Mouse (Mus musculus): ENCODE measurements around the gene Olfr420. TPM values are rescaled to one million over a fixed set of nuclear protein-coding genes. Genes with fewer than 3 reads are reported as not detected.

Gene Olfr420
- polyA plus RNA-seq (2015; fragmentation: Nextera tagmentation; extraction: Ambion mirVana), result not detected in 2 replicates

- Histone ChIP-seq H3K9ac (ENCODE audit: low read length) (no peak within 1 kb of the TSS), H3K36me3 (ENCODE audit: control insufficient read depth, insufficient read depth, low read length) (no peaks in the 10 kb centered on the region), H3K9me3 (replicated peaks; ENCODE audit: control insufficient read depth, low read length) (no peaks in the 10 kb centered on the region), H3K4me3 (replicated peaks; ENCODE audit: low read length) (no peak within 1 kb of the TSS), H3K4me2 (ENCODE audit: low read depth, low read length) (no peak within 1 kb of the TSS), H3K4me1 (ENCODE audit: control insufficient read depth, insufficient read depth, low read length) (no peaks in the 10 kb centered on the region), H3K27ac (ENCODE audit: low read length) (no peak within 1 kb of the TSS), H3K27me3 (ENCODE audit: control insufficient read depth, insufficient read depth, low read length) (no peaks in the 10 kb centered on the region)
- ATAC-seq (ENCODE audit: insufficient read depth, low FRiP score), result no peak
- 78% methylated on average over 1 of the region's 1 CpGs for WGBS
These were observed at the start of gene Olfr420 for GRCm38 (mm10) chr1:174155333-174155732. Olfr420 (plus strand) TSS chr1:174155633.

DNA sequence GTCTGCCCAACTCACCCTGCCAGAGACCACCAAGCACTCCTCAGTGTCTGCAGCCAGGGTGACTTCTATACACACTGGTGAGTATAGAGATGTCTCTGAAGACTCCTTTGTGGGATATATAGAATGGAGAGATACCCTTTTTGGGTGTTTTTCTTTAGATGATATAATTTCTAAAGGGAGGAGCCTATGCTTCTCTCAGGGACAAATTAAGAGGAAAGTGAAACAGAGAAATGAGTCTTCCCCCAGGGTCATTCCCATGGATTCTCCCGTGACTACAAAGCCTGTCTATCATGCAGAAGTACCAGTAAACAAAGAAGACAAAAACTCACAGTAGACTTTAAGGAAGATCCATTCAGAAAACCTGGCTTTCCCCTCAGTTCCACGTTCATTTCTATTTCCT, 34.4 kb upstream of the Olfr420 start, which contains the start of gene Olfr231:
TSS of gene Olfr231 (minus strand) at position 101 of the 400 bp plus-strand sequence.
- no peaks in the 10 kb centered on the region for H3K9me3 ChIP-seq (replicated peaks; ENCODE audit: control insufficient read depth, low read length)
- no peak within 1 kb of the TSS for H3K4me3 ChIP-seq (replicated peaks; ENCODE audit: low read length)
- no peaks in the 10 kb centered on the region for H3K36me3 ChIP-seq (ENCODE audit: control insufficient read depth, insufficient read depth, low read length)
- no peak within 1 kb of the TSS for H3K27ac ChIP-seq (ENCODE audit: low read length)
- H3K27me3 ChIP-seq (ENCODE audit: control insufficient read depth, insufficient read depth, low read length), result no peaks in the 10 kb centered on the region
- H3K4me2 ChIP-seq (ENCODE audit: low read depth, low read length), result no peak within 1 kb of the TSS
- H3K9ac ChIP-seq (ENCODE audit: low read length), result no peak within 1 kb of the TSS
- ATAC-seq (ENCODE audit: insufficient read depth, low FRiP score), result no peak
- 52% methylated on average over 2 of the region's 2 CpGs for WGBS
- H3K4me1 ChIP-seq (ENCODE audit: control insufficient read depth, insufficient read depth, low read length), result no peaks in the 10 kb centered on the region

GRCm38 (mm10) chr1:174131217-174131616, 24.2 kb upstream of the Olfr420 start, which contains the start of gene Olfr424:
Olfr424 (plus strand) TSS chr1:174131517.
- Histone ChIP-seq H3K9ac (ENCODE audit: low read length) (no peak within 1 kb of the TSS), H3K27ac (ENCODE audit: low read length) (no peak within 1 kb of the TSS), H3K9me3 (replicated peaks; ENCODE audit: control insufficient read depth, low read length) (no peaks in the 10 kb centered on the region), H3K27me3 (ENCODE audit: control insufficient read depth, insufficient read depth, low read length) (no peaks in the 10 kb centered on the region), H3K4me2 (ENCODE audit: low read depth, low read length) (no peak within 1 kb of the TSS), H3K4me3 (replicated peaks; ENCODE audit: low read length) (no peak within 1 kb of the TSS), H3K36me3 (ENCODE audit: control insufficient read depth, insufficient read depth, low read length) (no peaks in the 10 kb centered on the region), H3K4me1 (ENCODE audit: control insufficient read depth, insufficient read depth, low read length) (no peaks in the 10 kb centered on the region)
- ATAC-seq (ENCODE audit: insufficient read depth, low FRiP score), result no peak
- 81% methylated on average over 3 of the region's 3 CpGs for WGBS

DNA sequence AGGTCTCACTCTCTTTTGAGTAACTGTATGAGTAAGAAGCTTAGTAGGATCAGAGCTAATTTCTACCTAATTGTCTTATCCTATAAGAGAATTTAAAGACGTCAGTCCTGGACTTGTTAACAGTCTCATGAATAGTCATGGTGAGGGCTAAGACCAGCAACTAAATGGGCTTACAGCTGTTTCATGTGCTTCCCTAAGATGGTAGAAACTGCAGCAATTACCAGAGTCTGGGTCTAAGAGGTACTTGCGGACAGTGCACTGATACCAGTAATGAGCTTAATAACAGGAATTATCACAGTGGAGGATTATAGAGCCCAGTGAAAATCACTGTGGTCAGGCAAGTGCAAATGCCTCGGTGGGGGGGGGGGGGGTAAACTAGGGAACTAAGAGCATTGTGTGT, 23.4 kb upstream of the Olfr420 start:
- no peaks in the 10 kb centered on the region for H3K4me1 ChIP-seq (ENCODE audit: control insufficient read depth, insufficient read depth, low read length)
- ATAC-seq (ENCODE audit: insufficient read depth, low FRiP score), result no peak
- no peaks in the 10 kb centered on the region for H3K27me3 ChIP-seq (ENCODE audit: control insufficient read depth, insufficient read depth, low read length)
- no peak overlapping the region for H3K4me2 ChIP-seq (ENCODE audit: low read depth, low read length)
- H3K9me3 ChIP-seq (replicated peaks; ENCODE audit: control insufficient read depth, low read length), result no peaks in the 10 kb centered on the region
- H3K9ac ChIP-seq (ENCODE audit: low read length), result no peak overlapping the region
- no peak overlapping the region for H3K4me3 ChIP-seq (replicated peaks; ENCODE audit: low read length)
- H3K36me3 ChIP-seq (ENCODE audit: control insufficient read depth, insufficient read depth, low read length), result no peaks in the 10 kb centered on the region
- WGBS, result 78% methylated on average over 3 of the region's 3 CpGs
- H3K27ac ChIP-seq (ENCODE audit: low read length), result no peak overlapping the region

GRCm38 (mm10) chr1:174141384-174141783, 14.0 kb upstream of the Olfr420 start:
- H3K4me3 ChIP-seq (replicated peaks; ENCODE audit: low read length), result no peak overlapping the region
- ATAC-seq (ENCODE audit: insufficient read depth, low FRiP score), result no peak
- no peak overlapping the region for H3K4me2 ChIP-seq (ENCODE audit: low read depth, low read length)
- H3K4me1 ChIP-seq (ENCODE audit: control insufficient read depth, insufficient read depth, low read length), result no peaks in the 10 kb centered on the region
- 58% methylated on average over 2 of the region's 2 CpGs for WGBS
- no peak overlapping the region for H3K9ac ChIP-seq (ENCODE audit: low read length)
- no peak overlapping the region for H3K27ac ChIP-seq (ENCODE audit: low read length)
- no peaks in the 10 kb centered on the region for H3K9me3 ChIP-seq (replicated peaks; ENCODE audit: control insufficient read depth, low read length)
- H3K36me3 ChIP-seq (ENCODE audit: control insufficient read depth, insufficient read depth, low read length), result no peaks in the 10 kb centered on the region
- no peaks in the 10 kb centered on the region for H3K27me3 ChIP-seq (ENCODE audit: control insufficient read depth, insufficient read depth, low read length)

DNA sequence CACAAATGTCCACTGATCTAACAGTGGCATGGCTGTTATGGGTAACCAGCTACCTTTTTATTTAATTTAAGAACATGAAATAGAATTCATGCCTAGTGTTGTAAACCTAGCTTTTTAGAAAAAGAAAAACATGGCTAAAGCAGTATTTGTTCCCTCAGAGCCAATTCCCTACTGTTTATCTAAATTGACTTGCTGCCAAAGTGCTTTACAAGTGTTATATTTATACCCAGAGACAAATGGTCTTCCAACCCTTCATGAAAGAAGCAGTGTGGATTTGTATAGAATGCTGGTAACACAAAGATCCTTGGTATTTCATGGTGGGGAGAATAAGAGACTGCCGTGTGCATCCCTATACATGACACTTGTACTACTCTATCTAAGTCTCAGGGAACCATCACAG, 8.7 kb upstream of the Olfr420 start:
- no peak for ATAC-seq (ENCODE audit: insufficient read depth, low FRiP score)
- 58% methylated on average over 1 of the region's 1 CpGs for WGBS

DNA sequence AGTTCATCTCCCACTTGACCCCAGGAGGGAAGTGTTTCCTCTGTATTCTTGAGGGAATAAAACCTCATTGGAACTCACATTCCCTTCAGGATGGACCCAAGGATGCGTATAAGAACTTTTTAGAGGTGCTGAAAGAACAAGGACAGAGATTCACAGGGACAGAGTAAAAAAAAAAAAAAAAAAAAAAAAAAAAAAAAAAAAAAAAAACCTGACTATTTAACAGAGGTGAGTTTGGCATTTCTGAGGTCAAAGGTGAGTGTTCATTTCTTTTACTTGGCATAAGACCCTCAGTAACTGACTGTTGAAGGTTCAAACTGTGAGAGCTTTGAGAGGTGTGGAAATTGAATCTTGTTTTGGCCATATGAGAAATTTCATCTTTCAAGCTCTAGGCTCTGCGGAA, 6.1 kb upstream of the Olfr420 start:
- no peaks in the 10 kb centered on the region for H3K4me1 ChIP-seq (ENCODE audit: control insufficient read depth, insufficient read depth, low read length)
- H3K4me3 ChIP-seq (replicated peaks; ENCODE audit: low read length), result no peak overlapping the region
- H3K27me3 ChIP-seq (ENCODE audit: control insufficient read depth, insufficient read depth, low read length), result no peaks in the 10 kb centered on the region
- H3K27ac ChIP-seq (ENCODE audit: low read length), result no peak overlapping the region
- WGBS, result 73% methylated on average over 2 of the region's 2 CpGs
- H3K4me2 ChIP-seq (ENCODE audit: low read depth, low read length), result no peak overlapping the region
- no peak overlapping the region for H3K9ac ChIP-seq (ENCODE audit: low read length)
- ATAC-seq (ENCODE audit: insufficient read depth, low FRiP score), result no peak
- H3K9me3 ChIP-seq (replicated peaks; ENCODE audit: control insufficient read depth, low read length), result no peaks in the 10 kb centered on the region
- H3K36me3 ChIP-seq (ENCODE audit: control insufficient read depth, insufficient read depth, low read length), result no peaks in the 10 kb centered on the region

More for the DNA sequence above, 8.7 kb upstream of the Olfr420 start:
- no peak overlapping the region for H3K4me2 ChIP-seq (ENCODE audit: low read depth, low read length)
- no peaks in the 10 kb centered on the region for H3K4me1 ChIP-seq (ENCODE audit: control insufficient read depth, insufficient read depth, low read length)
- no peak overlapping the region for H3K27ac ChIP-seq (ENCODE audit: low read length)
- no peaks in the 10 kb centered on the region for H3K9me3 ChIP-seq (replicated peaks; ENCODE audit: control insufficient read depth, low read length)
- no peak overlapping the region for H3K4me3 ChIP-seq (replicated peaks; ENCODE audit: low read length)
- no peaks in the 10 kb centered on the region for H3K27me3 ChIP-seq (ENCODE audit: control insufficient read depth, insufficient read depth, low read length)
- no peak overlapping the region for H3K9ac ChIP-seq (ENCODE audit: low read length)
- H3K36me3 ChIP-seq (ENCODE audit: control insufficient read depth, insufficient read depth, low read length), result no peaks in the 10 kb centered on the region

GRCm38 (mm10) chr1:174157622-174158021, 2.2 kb downstream of the Olfr420 start:
- Histone ChIP-seq H3K27me3 (ENCODE audit: control insufficient read depth, insufficient read depth, low read length) (no peaks in the 10 kb centered on the region), H3K9ac (ENCODE audit: low read length) (no peak overlapping the region), H3K4me1 (ENCODE audit: control insufficient read depth, insufficient read depth, low read length) (no peaks in the 10 kb centered on the region), H3K36me3 (ENCODE audit: control insufficient read depth, insufficient read depth, low read length) (no peaks in the 10 kb centered on the region), H3K4me3 (replicated peaks; ENCODE audit: low read length) (no peak overlapping the region), H3K27ac (ENCODE audit: low read length) (no peak overlapping the region), H3K4me2 (ENCODE audit: low read depth, low read length) (no peak overlapping the region), H3K9me3 (replicated peaks; ENCODE audit: control insufficient read depth, low read length) (no peaks in the 10 kb centered on the region)
- 85% methylated on average over 3 of the region's 3 CpGs for WGBS
- no peak for ATAC-seq (ENCODE audit: insufficient read depth, low FRiP score)

DNA sequence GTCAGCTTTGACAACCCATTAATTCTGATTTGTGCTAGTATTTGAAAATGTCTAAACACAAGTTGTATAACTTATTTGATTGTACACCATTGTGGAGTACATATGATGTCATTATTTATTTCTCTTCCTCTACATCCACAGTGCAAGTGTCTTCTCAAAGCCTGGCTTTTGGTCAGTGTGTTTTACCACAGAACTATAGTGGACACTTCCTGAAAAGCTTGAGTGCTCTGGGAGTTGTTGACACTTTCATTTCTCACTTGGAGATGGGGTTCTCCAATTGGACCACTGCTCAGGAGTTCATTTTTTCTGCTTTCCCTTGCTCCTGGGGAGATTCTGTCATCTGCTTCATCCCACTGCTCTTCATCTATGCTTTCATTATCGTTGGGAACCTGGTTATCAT, 3.1 kb downstream of the Olfr420 start:
- no peaks in the 10 kb centered on the region for H3K36me3 ChIP-seq (ENCODE audit: control insufficient read depth, insufficient read depth, low read length)
- no peaks in the 10 kb centered on the region for H3K27me3 ChIP-seq (ENCODE audit: control insufficient read depth, insufficient read depth, low read length)
- WGBS, result 73% methylated on average over 1 of the region's 1 CpGs
- no peaks in the 10 kb centered on the region for H3K4me1 ChIP-seq (ENCODE audit: control insufficient read depth, insufficient read depth, low read length)
- no peak overlapping the region for H3K9ac ChIP-seq (ENCODE audit: low read length)
- no peak overlapping the region for H3K4me3 ChIP-seq (replicated peaks; ENCODE audit: low read length)
- ATAC-seq (ENCODE audit: insufficient read depth, low FRiP score), result no peak
- H3K4me2 ChIP-seq (ENCODE audit: low read depth, low read length), result no peak overlapping the region
- no peaks in the 10 kb centered on the region for H3K9me3 ChIP-seq (replicated peaks; ENCODE audit: control insufficient read depth, low read length)
- H3K27ac ChIP-seq (ENCODE audit: low read length), result no peak overlapping the region

- Histone ChIP-seq H3K36me3 (ENCODE audit: control insufficient read depth, insufficient read depth, low read length) (no peaks in the 10 kb centered on the region), H3K9ac (ENCODE audit: low read length) (no peak overlapping the region), H3K27ac (ENCODE audit: low read length) (no peak overlapping the region), H3K4me3 (replicated peaks; ENCODE audit: low read length) (no peak overlapping the region), H3K9me3 (replicated peaks; ENCODE audit: control insufficient read depth, low read length) (no peaks in the 10 kb centered on the region), H3K27me3 (ENCODE audit: control insufficient read depth, insufficient read depth, low read length) (no peaks in the 10 kb centered on the region), H3K4me1 (ENCODE audit: control insufficient read depth, insufficient read depth, low read length) (no peaks in the 10 kb centered on the region), H3K4me2 (ENCODE audit: low read depth, low read length) (no peak overlapping the region)
- no peak for ATAC-seq (ENCODE audit: insufficient read depth, low FRiP score)
- WGBS, result 85% methylated on average over 10 of the region's 10 CpGs
These were observed 3.7 kb downstream of the Olfr420 start for GRCm38 (mm10) chr1:174159095-174159494.

All from stomach, embryonic 16.5 days (tissue).